Mouse (Mus musculus) limb, embryonic 12.5 days (tissue): Measurements from ENCODE around the gene Ndufv1. TPM values are rescaled to one million over a fixed set of nuclear protein-coding genes. Genes with fewer than 3 reads are reported as not detected.
A peak's percentile ranks its signal among the peaks of the same experiment; 100 is the strongest.
"Not testable (repeated sequence)": the region's sequence is repeated elsewhere in the genome, so short reads cannot be mapped to it uniquely, and the experiment has no call there.

Experiments used
- ATAC-seq: fragments of 200-750 bp; cut with Nextera tagmentation; 2 replicates; pipeline ENCODE4 v1.8.0; 2017; ENCODE audit warnings: low read depth, moderate TSS enrichment; ENCODE audit not compliant: insufficient number of reproducible peaks, insufficient read depth, low FRiP score, low TSS enrichment
- H3K27ac ChIP-seq: fragments of 300-500 bp; sonication (generic); 2 replicates; pipeline ENCODE4 v1.5.1; 2016; ENCODE audit warnings: mild to moderate bottlenecking, moderate library complexity
- H3K27me3 ChIP-seq: fragments of 300-500 bp; sonication (generic); 2 replicates; pipeline ENCODE4 v1.6.1; 2016; ENCODE audit warnings: mild to moderate bottlenecking, moderate library complexity
- H3K36me3 ChIP-seq: fragments of 300-500 bp; sonication (generic); 2 replicates; pipeline ENCODE4 v1.6.1; 2016; ENCODE audit warnings: mild to moderate bottlenecking, moderate library complexity
- H3K4me1 ChIP-seq: fragments of 300-500 bp; sonication (generic); replicated peaks from 2 replicates; pipeline ENCODE4 v1.6.1; 2016
- H3K4me2 ChIP-seq: fragments of 300-500 bp; sonication (generic); 2 replicates; pipeline ENCODE4 v1.6.1; 2016; ENCODE audit warnings: mild to moderate bottlenecking, moderate library complexity
- H3K4me3 ChIP-seq: fragments of 300-500 bp; sonication (generic); replicated peaks from 2 replicates; pipeline ENCODE4 v1.5.1; 2016; ENCODE audit warnings: mild to moderate bottlenecking
- H3K9ac ChIP-seq: fragments of 300-500 bp; sonication (generic); replicated peaks from 2 replicates; pipeline ENCODE4 v1.6.1; 2016; ENCODE audit warnings: mild to moderate bottlenecking, moderate library complexity
- H3K9me3 ChIP-seq: fragments of 300-500 bp; sonication (generic); 2 replicates; pipeline ENCODE4 v1.6.1; 2016; ENCODE audit warnings: mild to moderate bottlenecking, moderate library complexity
- WGBS: fragments of 180-500 bp; shearing (Covaris S2); methylation state at CpG from one replicate; pipeline ENCODE4 v1.1.7; 2016; 5-methylcytosine and 5-hydroxymethylcytosine counted together
- polyA plus RNA-seq: library from polyadenylated mRNA; unstranded; fragments of >200 nt; fragmentation: Nextera tagmentation; extraction: Ambion mirVana; gene quantifications from 2 replicates; pipeline ENCODE4 v1.2.1, GENCODE M21; 2016

Gene Ndufv1
- polyA plus RNA-seq, 1 experiment from 2014 or later, result 180 TPM

DNA sequence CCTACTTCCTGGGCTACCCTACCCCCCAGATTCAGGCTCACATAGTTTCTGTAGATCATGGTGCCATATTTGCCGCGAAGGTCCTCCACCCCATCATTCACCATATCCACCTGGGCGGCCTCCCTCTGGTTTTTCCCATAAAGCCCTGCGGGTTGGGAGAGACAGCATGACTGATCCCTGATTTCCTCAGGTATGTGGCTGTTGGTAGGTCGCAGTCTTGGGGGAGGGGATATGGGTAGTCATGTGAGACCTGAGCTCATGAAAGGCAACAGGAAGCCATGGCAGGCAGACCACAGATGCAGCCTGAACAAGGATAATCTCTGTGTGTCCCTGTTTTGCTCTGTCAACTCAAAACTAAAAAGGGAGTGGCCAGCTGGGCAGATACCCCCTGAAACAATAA, 28.3 kb upstream of the Ndufv1 start:
- H3K9me3 ChIP-seq, ATAC-seq, H3K4me2 ChIP-seq, H3K9ac ChIP-seq, H3K27me3 ChIP-seq, H3K36me3 ChIP-seq, H3K4me3 ChIP-seq, H3K27ac ChIP-seq: not testable (repeated sequence)
- WGBS, result 82% methylated on average over 5 of the region's 5 CpGs
- H3K4me1 ChIP-seq, result peaks cover 15% of the 10 kb centered on the region

DNA sequence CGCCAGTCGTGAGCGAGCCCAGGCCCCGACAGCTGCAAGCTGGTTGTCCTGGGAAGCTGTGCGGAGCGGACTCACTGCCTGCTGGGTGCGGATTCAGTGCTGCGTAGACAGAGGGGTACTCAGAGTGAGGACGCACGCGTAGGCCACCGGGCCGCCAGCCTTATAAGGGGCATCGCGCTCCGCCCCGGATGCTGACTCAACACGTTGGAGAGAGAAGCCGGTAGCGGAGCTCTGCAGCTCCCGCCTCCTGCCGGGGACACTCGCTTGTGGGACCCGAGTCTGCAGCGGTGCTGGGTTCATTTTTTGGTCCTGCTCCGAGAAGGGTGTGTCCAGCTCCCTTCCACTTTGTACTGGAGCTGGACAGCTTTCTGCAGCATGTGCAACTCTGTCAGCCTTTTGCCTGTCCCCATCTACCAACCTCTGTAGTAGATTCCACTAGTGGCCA, 25.2 kb upstream of the Ndufv1 start, which contains the start of gene Gstp1:
Gstp1 (minus strand) TSS at position 198 of the 445 bp plus-strand sequence.
- Histone ChIP-seq H3K27me3 (no peaks in the 10 kb centered on the region), H3K4me1 (peaks cover 15% of the 10 kb centered on the region), H3K4me2 (peak within 1 kb of the TSS; percentile 71), H3K9me3 (no peaks in the 10 kb centered on the region), H3K27ac (peak within 1 kb of the TSS; percentile 86), H3K4me3 (peak within 1 kb of the TSS; percentile 73), H3K36me3 (peaks cover 14% of the 10 kb centered on the region; the same call in 1 of the 2 replicates), H3K9ac (peak within 1 kb of the TSS; percentile 81)
- peak; percentile 77 for ATAC-seq
- WGBS, result under 1% methylated on average over 26 of the region's 26 CpGs

DNA sequence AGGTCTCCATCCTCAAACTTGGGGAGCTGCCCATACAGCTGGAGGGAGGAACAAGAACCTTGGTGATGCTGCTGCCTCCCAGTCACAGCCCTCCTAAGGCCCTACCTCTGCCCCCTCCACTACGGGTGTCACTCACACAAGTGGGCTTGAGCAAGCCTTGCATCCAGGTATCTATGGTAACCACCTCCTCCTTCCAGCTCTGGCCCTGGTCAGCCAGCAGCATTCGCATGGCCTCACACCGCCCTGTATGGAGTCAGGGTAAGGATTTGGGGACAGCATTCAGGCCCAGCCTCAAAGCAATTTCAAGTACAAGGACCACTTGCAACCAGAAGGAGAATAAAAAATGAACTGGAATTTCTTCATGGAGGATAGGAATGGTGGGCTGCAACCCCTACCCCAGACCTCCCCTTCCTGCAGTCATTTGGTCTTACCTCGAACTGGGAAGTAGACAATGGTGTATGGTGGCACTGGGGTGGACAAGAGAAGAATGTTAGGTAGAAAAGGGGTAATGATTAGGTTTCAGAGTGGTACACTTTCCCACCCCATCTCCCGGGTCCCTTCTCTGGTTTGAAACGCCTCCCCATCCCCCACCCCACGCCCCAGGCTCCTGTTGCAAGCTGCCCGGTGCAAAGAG, 24.7 kb upstream of the Ndufv1 start:
- peaks cover 15% of the 10 kb centered on the region for H3K4me1 ChIP-seq
- H3K4me2 ChIP-seq, result peak overlapping the region; percentile 71
- not testable (repeated sequence) for H3K27me3 ChIP-seq, H3K9me3 ChIP-seq
- WGBS, result 33% methylated on average over 8 of the region's 8 CpGs
- ATAC-seq, result peak; percentile 42; the same call in 1 of the 2 replicates
- peak overlapping the region; percentile 73 for H3K4me3 ChIP-seq
- peak overlapping the region; percentile 81 for H3K9ac ChIP-seq
- peak overlapping the region; percentile 86 for H3K27ac ChIP-seq
- H3K36me3 ChIP-seq, result peaks cover 14% of the 10 kb centered on the region; the same call in 1 of the 2 replicates

DNA sequence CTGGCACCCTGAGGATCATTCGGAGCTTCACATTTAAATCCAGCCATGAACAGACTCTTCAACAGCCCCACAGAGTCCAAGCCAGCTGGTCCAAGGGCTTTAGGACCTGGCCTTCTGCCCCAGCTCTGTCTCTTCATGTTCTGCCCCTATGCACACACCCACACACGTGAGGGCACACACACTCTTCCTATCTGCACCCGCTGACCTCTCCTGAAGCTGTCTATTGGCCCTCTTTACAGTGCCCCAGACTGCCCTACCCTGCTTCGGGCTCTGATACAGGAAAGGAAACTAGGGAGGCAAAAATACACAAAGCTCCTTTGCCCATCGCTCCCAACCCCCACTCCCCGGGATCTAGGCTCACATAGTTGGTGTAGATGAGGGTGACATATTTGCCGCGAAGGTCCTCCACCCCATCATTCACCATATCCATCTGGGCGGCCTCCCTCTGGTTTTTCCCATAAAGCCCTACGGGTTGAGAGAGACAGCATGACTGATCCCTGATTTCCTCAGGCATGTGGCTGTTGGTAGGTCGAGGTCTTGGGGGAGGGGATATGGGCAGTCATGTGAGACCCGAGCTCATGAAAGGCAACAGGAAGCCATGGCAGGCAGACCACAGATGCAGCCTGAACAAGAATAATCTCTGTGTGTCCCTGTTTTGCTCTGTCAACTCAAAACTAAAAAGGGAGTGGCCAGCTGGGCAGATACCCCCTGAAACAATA, 23.9 kb upstream of the Ndufv1 start:
- WGBS, result 75% methylated on average over 12 of the region's 12 CpGs
- no peaks in the 10 kb centered on the region for H3K27me3 ChIP-seq
- H3K36me3 ChIP-seq, result peaks cover 14% of the 10 kb centered on the region; the same call in 1 of the 2 replicates
- H3K4me1 ChIP-seq, result peaks cover 15% of the 10 kb centered on the region
- peak overlapping the region; percentile 36; the same call in 1 of the 2 replicates for H3K4me2 ChIP-seq
- 0 out of 2 replicates have a peak overlapping the region, but pooled peaks have one; percentile 18 for H3K9ac ChIP-seq
- no peak overlapping the region for H3K27ac ChIP-seq
- H3K4me3 ChIP-seq, result 0 out of 2 replicates have a peak overlapping the region, but pooled peaks have one; percentile 1
- no peaks in the 10 kb centered on the region for H3K9me3 ChIP-seq
- ATAC-seq, result no peak

DNA sequence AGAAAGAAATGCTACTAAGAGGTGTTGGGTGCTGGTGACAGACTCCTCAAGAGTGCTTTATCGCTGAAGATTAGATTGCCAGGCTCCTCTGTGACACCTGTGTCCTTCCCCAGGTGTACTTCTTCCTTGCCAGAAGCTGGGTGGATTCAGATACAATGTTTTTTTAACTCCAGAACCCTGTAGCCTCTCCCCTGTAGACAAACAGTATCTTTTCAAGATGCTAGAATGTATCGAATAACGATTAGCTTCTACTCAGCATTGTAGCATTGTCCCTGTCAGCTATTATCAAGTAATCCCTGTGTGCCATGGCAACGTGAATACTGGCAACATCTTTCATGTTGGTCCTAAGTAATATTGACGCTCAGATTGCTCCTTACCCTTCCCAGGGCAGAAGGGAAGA, 21.1 kb upstream of the Ndufv1 start:
- H3K9me3 ChIP-seq, result no peaks in the 10 kb centered on the region
- no peak overlapping the region for H3K4me2 ChIP-seq
- no peak overlapping the region for H3K27ac ChIP-seq
- H3K9ac ChIP-seq, result no peak overlapping the region
- H3K4me3 ChIP-seq, result no peak overlapping the region
- H3K4me1 ChIP-seq, result peaks cover 15% of the 10 kb centered on the region
- H3K36me3 ChIP-seq, result peaks cover 14% of the 10 kb centered on the region; the same call in 1 of the 2 replicates
- ATAC-seq, result no peak
- H3K27me3 ChIP-seq, result no peaks in the 10 kb centered on the region
- WGBS, result 70% methylated on average over 5 of the region's 5 CpGs

DNA sequence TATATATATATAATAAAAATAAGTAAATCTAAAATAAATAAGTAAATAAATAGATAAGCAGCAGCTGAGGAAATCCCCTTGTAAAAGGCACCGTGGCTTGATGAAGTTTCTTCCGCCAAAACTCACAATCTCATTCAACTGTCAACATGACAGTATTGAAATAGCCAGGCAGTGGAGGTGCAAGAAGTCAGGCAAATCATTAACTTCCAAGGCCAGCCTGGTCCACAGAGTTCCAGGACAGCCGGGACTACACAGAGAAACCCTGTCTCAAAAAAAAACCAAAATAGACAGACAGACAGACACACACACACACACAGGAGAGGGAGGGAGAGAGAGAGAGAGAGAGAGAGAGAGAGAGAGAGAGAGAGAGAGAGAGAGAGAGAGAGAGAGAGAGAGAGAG, 20.7 kb upstream of the Ndufv1 start:
- Histone ChIP-seq H3K4me1 (peaks cover 15% of the 10 kb centered on the region), H3K4me3 (no peak overlapping the region), H3K36me3 (peaks cover 14% of the 10 kb centered on the region; the same call in 1 of the 2 replicates), H3K27me3 (no peaks in the 10 kb centered on the region), H3K27ac (no peak overlapping the region), H3K9me3 (no peaks in the 10 kb centered on the region), H3K9ac (no peak overlapping the region), H3K4me2 (no peak overlapping the region)
- WGBS, result 88% methylated on average over 3 of the region's 3 CpGs
- no peak for ATAC-seq

DNA sequence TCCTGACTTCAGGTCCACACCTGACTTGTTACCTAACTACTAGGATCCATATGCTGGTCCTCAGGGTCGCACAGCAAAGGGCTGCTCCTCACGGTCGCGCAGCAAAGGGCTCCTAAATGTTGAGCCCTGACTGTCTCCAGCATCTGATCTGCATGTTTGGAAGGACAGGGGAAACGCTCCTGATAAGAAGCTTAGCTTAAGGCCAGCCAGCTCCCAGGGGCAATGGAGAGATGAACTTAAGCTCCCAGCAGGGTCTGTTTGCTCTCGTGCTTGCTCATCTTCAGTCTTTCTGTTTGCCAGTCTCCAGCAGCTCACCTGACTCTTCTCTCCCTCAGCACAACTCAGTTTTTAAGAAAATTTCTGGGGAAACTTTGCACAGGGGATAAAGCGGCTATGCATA, 20.1 kb upstream of the Ndufv1 start:
- WGBS, result 70% methylated on average over 7 of the region's 7 CpGs
- Histone ChIP-seq H3K9me3 (no peaks in the 10 kb centered on the region), H3K9ac (no peak overlapping the region), H3K36me3 (peaks cover 14% of the 10 kb centered on the region; the same call in 1 of the 2 replicates), H3K27me3 (no peaks in the 10 kb centered on the region), H3K4me2 (no peak overlapping the region), H3K4me3 (no peak overlapping the region), H3K4me1 (peaks cover 13% of the 10 kb centered on the region), H3K27ac (no peak overlapping the region)
- no peak for ATAC-seq

DNA sequence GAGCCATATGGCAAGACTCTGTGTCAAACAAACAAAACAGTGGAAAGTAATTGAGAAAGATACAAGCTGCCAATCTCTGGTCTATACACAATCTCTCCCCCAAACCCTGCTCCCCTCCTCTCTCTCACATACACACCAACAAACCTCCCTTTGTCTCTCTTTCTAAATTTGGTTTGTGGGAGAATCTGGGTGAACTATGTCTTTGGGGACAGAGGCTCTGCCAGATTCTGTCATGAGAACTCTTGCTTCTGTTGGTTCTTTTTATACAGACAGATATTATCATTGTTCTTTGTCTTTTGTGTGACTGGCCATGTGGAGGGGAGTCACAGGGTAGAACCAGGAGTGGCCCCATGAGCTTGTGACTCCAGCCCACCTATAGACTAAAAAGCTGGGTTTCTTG, 15.0 kb upstream of the Ndufv1 start:
- ATAC-seq, result no peak
- no peaks in the 10 kb centered on the region for H3K36me3 ChIP-seq

DNA sequence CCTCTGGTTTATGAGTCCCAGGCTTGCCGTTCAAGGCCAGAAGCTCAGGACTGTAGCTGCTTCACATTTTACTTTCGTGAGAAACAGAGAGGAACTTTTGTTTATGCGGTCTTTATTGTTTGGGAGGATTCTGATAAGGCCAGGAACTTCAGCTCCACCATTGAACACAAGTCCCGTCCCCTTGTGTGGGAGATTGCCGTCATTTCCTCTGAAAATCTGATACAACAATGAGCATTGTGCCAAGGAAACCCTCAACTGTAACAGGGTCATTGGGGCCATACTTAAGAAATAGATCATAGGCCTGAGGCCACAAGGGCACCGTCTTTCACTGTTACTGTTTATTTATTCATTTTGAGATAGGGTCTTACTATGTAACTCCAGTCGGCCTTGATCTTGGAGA, 10.6 kb upstream of the Ndufv1 start:
- H3K4me2 ChIP-seq, result no peak overlapping the region
- no peak overlapping the region for H3K4me3 ChIP-seq
- 77% methylated on average over 7 of the region's 7 CpGs for WGBS
- no peak overlapping the region for H3K9ac ChIP-seq
- 0 out of 2 replicates have a peak, but pooled peaks cover 6% of the 10 kb centered on the region for H3K4me1 ChIP-seq
- H3K27ac ChIP-seq, result no peak overlapping the region
- H3K27me3 ChIP-seq, result no peaks in the 10 kb centered on the region
- no peak for ATAC-seq
- peaks cover 8% of the 10 kb centered on the region; the same call in 1 of the 2 replicates for H3K9me3 ChIP-seq
- H3K36me3 ChIP-seq, result no peaks in the 10 kb centered on the region

More for the DNA sequence above, 15.0 kb upstream of the Ndufv1 start:
- Histone ChIP-seq H3K27me3 (no peaks in the 10 kb centered on the region), H3K9ac (no peak overlapping the region), H3K27ac (no peak overlapping the region), H3K9me3 (peaks cover 8% of the 10 kb centered on the region; the same call in 1 of the 2 replicates), H3K4me2 (no peak overlapping the region), H3K4me1 (no peaks in the 10 kb centered on the region), H3K4me3 (no peak overlapping the region)

DNA sequence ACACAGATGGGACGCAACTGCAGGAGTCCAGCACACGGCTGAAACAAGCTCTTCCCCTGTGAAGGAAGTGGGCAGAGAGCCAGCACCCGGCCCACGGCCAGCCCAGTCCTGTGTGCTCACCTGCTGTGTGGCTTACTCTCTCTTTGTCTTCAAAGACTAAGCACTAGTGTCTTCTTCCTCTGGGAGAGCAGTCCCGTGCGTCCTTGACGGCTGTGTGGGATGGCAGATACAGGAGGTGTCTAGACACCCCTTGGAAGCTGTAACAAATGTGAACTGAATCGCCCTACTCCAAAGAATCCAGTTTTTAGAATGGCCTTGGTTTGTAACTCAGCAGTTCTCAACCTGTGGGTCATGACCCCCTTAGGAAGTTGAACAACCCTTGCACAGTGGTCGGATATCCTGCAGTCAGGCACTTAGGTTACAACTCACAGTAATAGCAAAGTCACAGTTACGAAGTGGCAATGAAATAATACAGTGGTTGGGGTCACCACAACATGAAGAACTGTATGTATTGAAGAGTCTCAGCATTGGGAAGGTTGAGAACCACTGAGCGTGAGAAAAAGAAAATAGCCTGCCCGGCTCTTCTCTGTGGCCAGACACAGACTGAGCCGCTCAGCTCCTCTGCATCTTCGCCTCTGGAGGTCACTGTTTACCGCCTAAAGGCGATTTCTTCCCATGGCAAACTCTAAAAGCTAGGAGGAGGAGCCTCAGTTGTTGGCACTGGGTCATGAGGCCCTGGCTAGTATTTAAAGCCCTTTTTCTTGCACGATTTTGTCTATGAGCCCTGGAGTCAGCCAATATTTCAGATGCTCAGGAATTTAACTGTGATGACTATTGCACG, 6.4 kb upstream of the Ndufv1 start:
- H3K27ac ChIP-seq, result peak overlapping the region; percentile 23; the same call in 1 of the 2 replicates
- ATAC-seq, result peak; percentile 42; the same call in 1 of the 2 replicates
- no peak overlapping the region for H3K4me2 ChIP-seq
- H3K27me3 ChIP-seq, result no peaks in the 10 kb centered on the region
- 0 out of 2 replicates have a peak, but pooled peaks cover 6% of the 10 kb centered on the region for H3K4me1 ChIP-seq
- H3K9ac ChIP-seq, result no peak overlapping the region
- no peaks in the 10 kb centered on the region for H3K36me3 ChIP-seq
- H3K9me3 ChIP-seq, result no peaks in the 10 kb centered on the region
- no peak overlapping the region for H3K4me3 ChIP-seq
- WGBS, result 41% methylated on average over 18 of the region's 18 CpGs
